Mouse (Mus musculus): ENCODE measurements around the gene Fubp1. TPM values are rescaled to one million over a fixed set of nuclear protein-coding genes. Genes with fewer than 3 reads are reported as not detected.
A peak's percentile ranks its signal among the peaks of the same experiment; 100 is the strongest.
"Not testable (repeated sequence)": the region's sequence is repeated elsewhere in the genome, so short reads cannot be mapped to it uniquely, and the experiment has no call there.

Fubp1 gene
- polyA plus RNA-seq, 1 experiment, result 284 TPM

GRCm38 (mm10) chr3:152190679-152191477, 19.3 kb upstream of the Fubp1 start:
- WGBS, result 77% methylated on average over 9 of the region's 9 CpGs
- Histone ChIP-seq H3K27ac (ENCODE audit: insufficient read depth, low read depth, low read length) (no peak overlapping the region), H3K4me1 (ENCODE audit: control insufficient read depth, insufficient read depth, low read length) (peaks cover 5% of the 10 kb centered on the region; the same call in 1 of the 2 replicates), H3K4me3 (ENCODE audit: insufficient read depth, low read depth, low read length) (no peak overlapping the region)
- no peak for TF ChIP-seq POLR2A (IDR thresholded peaks at IDR 0.05; ENCODE audit: insufficient read depth, low read depth, low read length)

- no peak for TF ChIP-seq POLR2A (IDR thresholded peaks at IDR 0.05; ENCODE audit: insufficient read depth, low read depth, low read length)
- TF ChIP-seq CTCF (IDR thresholded peaks at IDR 0.05; ENCODE audit: insufficient read depth, low read depth, low read length), result no peak
- WGBS, result 21% methylated on average over 6 of the region's 6 CpGs
- Histone ChIP-seq H3K4me3 (ENCODE audit: insufficient read depth, low read depth, low read length) (peak overlapping the region; percentile 44), H3K4me1 (ENCODE audit: control insufficient read depth, insufficient read depth, low read length) (peaks cover 5% of the 10 kb centered on the region; the same call in 1 of the 2 replicates), H3K27ac (ENCODE audit: insufficient read depth, low read depth, low read length) (no peak overlapping the region)
Observed at GRCm38 (mm10) chr3:152191791-152192237, 18.4 kb upstream of the Fubp1 start.

GRCm38 (mm10) chr3:152192238-152192931, 17.8 kb upstream of the Fubp1 start:
- H3K27ac ChIP-seq (ENCODE audit: insufficient read depth, low read depth, low read length), result no peak overlapping the region; the same call in 1 of the 2 replicates
- TF ChIP-seq POLR2A (IDR thresholded peaks at IDR 0.05; ENCODE audit: insufficient read depth, low read depth, low read length), result no peak
- TF ChIP-seq CTCF (IDR thresholded peaks at IDR 0.05; ENCODE audit: insufficient read depth, low read depth, low read length), result no peak
- peaks cover 5% of the 10 kb centered on the region; the same call in 1 of the 2 replicates for H3K4me1 ChIP-seq (ENCODE audit: control insufficient read depth, insufficient read depth, low read length)
- no peak overlapping the region for H3K4me3 ChIP-seq (ENCODE audit: insufficient read depth, low read depth, low read length)
- whole genome bisulfite sequencing, result 7% methylated on average over 11 of the region's 11 CpGs

- Histone ChIP-seq H3K27ac (ENCODE audit: insufficient read depth, low read depth, low read length) (peak overlapping the region; percentile 35), H3K4me1 (ENCODE audit: control insufficient read depth, insufficient read depth, low read length) (peaks cover 5% of the 10 kb centered on the region; the same call in 1 of the 2 replicates), H3K4me3 (ENCODE audit: insufficient read depth, low read depth, low read length) (peak overlapping the region; percentile 36; the same call in 1 of the 2 replicates)
- under 1% methylated on average over 7 of the region's 7 CpGs for WGBS
- TF ChIP-seq POLR2A (IDR thresholded peaks at IDR 0.05; ENCODE audit: insufficient read depth, low read depth, low read length), result no peak
- no peak for TF ChIP-seq CTCF (IDR thresholded peaks at IDR 0.05; ENCODE audit: insufficient read depth, low read depth, low read length)
Observed at GRCm38 (mm10) chr3:152193177-152193576, 17.0 kb upstream of the Fubp1 start.

- peaks cover 5% of the 10 kb centered on the region; the same call in 1 of the 2 replicates for H3K4me1 ChIP-seq (ENCODE audit: control insufficient read depth, insufficient read depth, low read length)
- under 1% methylated on average over 17 of the region's 17 CpGs for WGBS
- peak overlapping the region; percentile 35 for H3K27ac ChIP-seq (ENCODE audit: insufficient read depth, low read depth, low read length)
- TF ChIP-seq CTCF (IDR thresholded peaks at IDR 0.05; ENCODE audit: insufficient read depth, low read depth, low read length) (no peak), POLR2A (IDR thresholded peaks at IDR 0.05; ENCODE audit: insufficient read depth, low read depth, low read length) (peak; percentile 45; the same call in 1 of the 2 replicates)
- peak overlapping the region; percentile 36 for H3K4me3 ChIP-seq (ENCODE audit: insufficient read depth, low read depth, low read length)
Observed at GRCm38 (mm10) chr3:152193635-152194097, 16.6 kb upstream of the Fubp1 start.

GRCm38 (mm10) chr3:152197246-152197645, 13.0 kb upstream of the Fubp1 start:
- H3K4me3 ChIP-seq (ENCODE audit: insufficient read depth, low read depth, low read length); H3K4me1 ChIP-seq (ENCODE audit: control insufficient read depth, insufficient read depth, low read length): not testable (repeated sequence)
- WGBS, result 75% methylated on average over 2 of the region's 2 CpGs

GRCm38 (mm10) chr3:152199125-152199524, 11.1 kb upstream of the Fubp1 start:
- WGBS, result 82% methylated on average over 3 of the region's 3 CpGs
- Histone ChIP-seq H3K4me1 (ENCODE audit: control insufficient read depth, insufficient read depth, low read length) (no peaks in the 10 kb centered on the region; the same call in 1 of the 2 replicates), H3K4me3 (ENCODE audit: insufficient read depth, low read depth, low read length) (no peak overlapping the region), H3K27ac (ENCODE audit: insufficient read depth, low read depth, low read length) (no peak overlapping the region)
- no peak for TF ChIP-seq CTCF (IDR thresholded peaks at IDR 0.05; ENCODE audit: insufficient read depth, low read depth, low read length)
- no peak for TF ChIP-seq POLR2A (IDR thresholded peaks at IDR 0.05; ENCODE audit: insufficient read depth, low read depth, low read length)

More at GRCm38 (mm10) chr3:152197246-152197645, 13.0 kb upstream of the Fubp1 start:
- not testable (repeated sequence) for H3K27ac ChIP-seq (ENCODE audit: insufficient read depth, low read depth, low read length)

- 95% methylated on average over 3 of the region's 3 CpGs for WGBS
- Histone ChIP-seq H3K4me1 (ENCODE audit: control insufficient read depth, insufficient read depth, low read length) (no peaks in the 10 kb centered on the region; the same call in 1 of the 2 replicates), H3K27ac (ENCODE audit: insufficient read depth, low read depth, low read length) (no peak overlapping the region), H3K4me3 (ENCODE audit: insufficient read depth, low read depth, low read length) (no peak overlapping the region)
- TF ChIP-seq CTCF (IDR thresholded peaks at IDR 0.05; ENCODE audit: insufficient read depth, low read depth, low read length), result no peak
- TF ChIP-seq POLR2A (IDR thresholded peaks at IDR 0.05; ENCODE audit: insufficient read depth, low read depth, low read length), result no peak
Observed at GRCm38 (mm10) chr3:152201181-152201580, 9.0 kb upstream of the Fubp1 start.

- 82% methylated on average over 2 of the region's 2 CpGs for WGBS
- Histone ChIP-seq H3K4me1 (ENCODE audit: control insufficient read depth, insufficient read depth, low read length) (no peaks in the 10 kb centered on the region; the same call in 1 of the 2 replicates), H3K27ac (ENCODE audit: insufficient read depth, low read depth, low read length) (no peak overlapping the region), H3K4me3 (ENCODE audit: insufficient read depth, low read depth, low read length) (no peak overlapping the region)
- TF ChIP-seq POLR2A (IDR thresholded peaks at IDR 0.05; ENCODE audit: insufficient read depth, low read depth, low read length), result no peak
- no peak for TF ChIP-seq CTCF (IDR thresholded peaks at IDR 0.05; ENCODE audit: insufficient read depth, low read depth, low read length)
Observed at GRCm38 (mm10) chr3:152201651-152202050, 8.6 kb upstream of the Fubp1 start.

Data from olfactory bulb, adult 2 months (tissue).